Mouse (Mus musculus) left cerebral cortex, adult 11 months (tissue): ENCODE results near the gene Bhlhe41.

Source experiments
- DNase-seq: peaks from one replicate; pipeline ENCODE4 v3.0.0; 2022; ENCODE audit warnings: low spot score

The Bhlhe41 gene

DNA sequence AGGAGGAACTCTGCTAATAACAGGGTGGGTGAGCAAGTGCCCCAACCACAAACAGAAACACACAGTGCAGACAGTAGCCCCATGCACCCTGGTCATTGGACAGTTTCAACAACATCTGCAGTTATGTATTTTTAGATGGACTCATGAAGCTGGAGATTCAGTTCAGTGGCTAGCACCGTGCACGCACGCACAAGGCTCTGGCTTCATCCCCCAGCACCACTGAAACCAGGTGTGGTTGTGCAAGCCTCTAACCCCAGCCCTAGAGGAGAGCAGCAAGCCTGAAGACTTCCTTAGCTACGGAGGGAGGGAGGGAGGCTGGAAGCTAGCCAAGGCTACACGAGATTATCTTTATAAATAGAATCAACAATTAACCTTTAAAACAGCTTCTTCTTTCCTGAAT lies 19.7 kb downstream of the Bhlhe41 start:
- no peak for DNase-seq

DNA sequence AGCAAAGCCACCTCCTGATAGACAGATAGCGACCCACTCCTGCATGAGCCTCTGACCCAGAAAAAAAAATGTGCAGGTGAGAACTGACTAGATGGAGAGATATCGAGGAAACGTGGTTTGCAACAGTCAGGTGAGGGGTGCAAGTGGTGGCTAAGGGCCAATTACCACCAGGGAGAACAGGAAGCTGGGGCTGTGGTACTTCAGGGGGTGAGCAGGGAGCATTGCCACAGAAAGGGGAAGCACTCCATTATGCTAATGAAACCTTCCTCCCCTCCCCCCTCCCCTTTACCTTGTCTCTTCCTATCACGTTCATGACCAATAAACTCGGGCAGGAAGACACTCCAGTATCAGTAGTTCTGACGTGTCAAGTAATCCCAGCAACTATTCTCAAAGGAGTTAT lies 30.0 kb downstream of the Bhlhe41 start:
- no peak for DNase-seq

DNA sequence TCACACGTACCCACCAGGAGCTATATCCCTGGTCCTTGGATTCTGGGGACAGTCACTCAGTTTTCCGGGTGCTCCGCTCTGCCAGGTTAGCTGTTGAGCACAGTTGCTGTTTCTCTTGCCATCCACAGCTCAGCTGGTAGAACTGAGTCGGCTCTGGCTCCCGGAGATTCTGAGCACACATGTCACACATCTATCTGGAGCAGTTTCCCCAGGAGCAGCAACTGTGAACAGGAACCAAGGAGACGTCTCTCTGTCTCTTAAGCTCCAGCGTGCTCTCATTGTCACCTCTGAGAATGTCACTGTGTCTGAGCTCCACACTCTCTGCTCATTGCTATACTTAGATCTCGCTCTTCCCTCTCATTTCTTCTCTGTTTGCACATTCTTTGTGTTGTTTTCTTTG lies 32.4 kb downstream of the Bhlhe41 start:
- no peak for DNase-seq

DNA sequence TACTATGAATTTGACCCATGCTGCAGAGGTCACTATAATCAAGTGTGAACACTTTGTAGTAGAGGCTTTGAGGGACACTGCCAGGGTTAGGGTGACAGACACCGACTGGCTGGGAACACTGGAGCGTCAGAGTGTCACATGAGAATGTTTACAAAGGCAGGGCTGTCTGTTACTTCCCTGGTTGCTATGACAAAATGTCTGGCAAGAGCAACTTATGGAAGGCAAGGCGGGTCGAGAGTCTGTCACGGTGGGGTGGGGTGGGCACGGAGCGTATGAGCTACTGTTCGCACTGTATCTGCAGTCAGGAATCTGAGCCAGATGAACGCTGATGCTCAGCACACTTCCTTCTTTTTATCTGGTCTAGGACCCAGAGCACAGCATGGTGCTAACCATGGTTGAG lies 34.7 kb downstream of the Bhlhe41 start:
- no peak for DNase-seq

DNA sequence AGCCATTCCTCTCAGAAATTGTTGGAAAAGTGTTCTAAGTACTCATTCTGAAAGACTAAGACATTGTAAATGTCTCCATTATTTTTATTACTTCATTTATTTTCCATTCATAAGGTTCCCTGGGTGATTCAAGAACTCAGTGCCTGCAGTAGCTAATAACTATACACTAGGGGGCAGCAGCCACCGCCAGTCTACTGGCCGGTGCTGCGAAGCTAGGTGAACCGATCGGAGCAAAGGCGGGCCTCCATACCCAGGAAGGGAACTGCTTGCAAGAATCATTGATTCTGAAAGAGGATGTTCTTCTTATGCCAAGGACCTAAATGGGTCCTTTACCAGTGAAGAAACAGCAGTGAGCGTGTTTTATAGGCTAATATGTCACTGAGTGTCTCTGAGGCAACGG lies 35.2 kb downstream of the Bhlhe41 start:
- DNase-seq: peak; percentile 52

DNA sequence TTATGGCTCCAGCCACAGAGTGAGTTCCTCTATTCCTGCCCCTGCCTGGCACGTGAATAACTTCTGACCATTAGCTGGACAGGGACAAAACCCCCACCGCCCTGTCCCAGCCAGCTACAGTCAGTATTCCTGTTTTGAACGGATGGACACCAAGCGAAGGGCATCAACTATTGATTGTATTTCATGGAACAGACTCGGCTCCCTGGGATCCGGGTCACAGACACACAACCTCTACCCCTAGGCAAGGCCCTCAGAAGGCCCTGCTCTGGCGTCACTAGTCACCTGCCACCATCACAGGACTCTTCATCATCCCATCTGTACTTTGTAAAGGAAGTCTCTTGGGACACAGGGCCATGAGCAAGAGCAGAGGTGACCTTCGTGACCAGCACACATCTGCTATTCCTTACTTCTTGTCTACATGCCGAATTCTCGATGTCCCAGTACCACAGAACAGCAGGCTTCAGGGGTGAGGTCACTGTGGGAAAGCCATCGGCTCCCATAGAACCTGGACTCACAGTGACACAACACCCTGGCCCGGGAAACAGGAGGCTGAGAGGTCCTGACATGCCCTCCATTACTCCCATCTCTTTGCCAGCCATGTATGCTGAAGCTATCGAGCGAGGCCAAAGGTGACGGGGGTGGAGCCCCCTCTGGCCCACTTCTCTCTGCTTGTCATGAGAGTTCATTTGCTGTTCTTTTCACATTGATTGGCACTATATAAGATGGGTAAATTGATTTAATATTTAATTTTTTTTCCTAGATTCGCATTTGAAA lies 36.1 kb downstream of the Bhlhe41 start:
- DNase-seq: no peak

DNA sequence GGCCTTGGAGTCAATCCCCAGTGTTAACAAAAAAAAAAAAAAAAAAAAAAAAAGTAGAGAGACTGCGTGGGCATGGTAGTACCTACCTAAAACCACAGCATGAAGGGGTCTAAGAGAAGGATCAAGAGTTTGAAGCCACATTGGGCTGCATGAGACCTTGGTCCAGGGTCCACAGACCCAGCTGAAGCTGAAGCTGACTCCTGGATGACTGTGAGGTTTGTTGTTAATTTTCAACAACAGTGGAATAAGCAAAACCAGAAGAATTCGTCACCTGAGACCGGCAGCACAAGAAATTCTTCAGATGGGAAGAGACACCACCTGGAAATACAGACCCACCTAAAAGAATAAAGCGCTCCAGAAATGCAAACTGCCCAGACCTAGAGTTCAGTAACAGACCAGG lies 39.1 kb downstream of the Bhlhe41 start:
- DNase-seq: no peak

DNA sequence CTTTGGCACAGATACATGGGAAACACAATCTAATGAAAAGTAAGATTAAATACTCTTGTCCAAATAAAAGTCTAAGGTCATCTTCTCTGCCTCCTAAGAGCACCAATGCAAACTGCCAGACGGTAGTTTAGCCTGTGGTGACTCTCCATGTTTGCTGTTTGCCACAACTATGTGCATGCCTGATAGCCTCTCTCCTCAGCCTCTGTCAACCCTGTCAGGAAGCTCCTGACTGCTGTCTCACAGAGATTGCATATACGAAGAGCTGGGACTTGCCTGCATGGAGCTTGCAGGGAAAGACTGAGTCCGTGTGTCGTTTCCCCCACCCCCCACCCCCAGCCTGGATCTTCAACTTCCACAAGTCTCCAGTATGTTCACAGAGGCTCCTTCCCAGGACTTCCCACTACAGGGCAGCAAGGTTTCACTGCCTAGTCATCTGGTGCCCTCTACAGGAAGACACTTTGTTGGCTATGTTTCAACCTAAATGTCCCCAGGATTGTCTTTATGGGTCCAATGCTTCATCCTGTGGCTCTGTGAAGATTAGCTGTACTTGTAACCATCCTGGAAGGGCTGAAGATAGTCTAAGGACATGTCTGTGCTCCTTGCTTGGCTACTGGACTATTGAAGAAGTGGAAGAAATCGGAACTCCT lies 41.6 kb downstream of the Bhlhe41 start:
- no peak for DNase-seq

DNA sequence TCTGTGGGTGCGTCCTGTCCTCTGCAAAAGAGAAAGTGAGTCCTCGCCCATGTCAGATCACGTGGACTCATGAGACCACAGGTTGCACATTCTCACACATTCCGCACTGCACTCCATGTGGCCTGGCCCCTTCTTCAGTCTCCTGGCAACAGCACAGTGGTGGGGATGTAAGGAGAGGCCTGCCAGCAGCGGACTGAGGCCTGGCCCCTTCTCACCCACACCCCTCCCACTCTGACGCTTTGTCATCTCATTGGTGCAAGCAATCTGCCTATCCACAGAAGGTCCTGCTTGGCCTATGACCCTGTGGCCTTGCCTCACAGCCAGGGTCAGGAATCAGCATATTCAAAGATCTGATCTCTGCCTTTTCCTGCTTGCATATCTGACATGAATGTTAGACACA lies 42.3 kb downstream of the Bhlhe41 start:
- no peak for DNase-seq

DNA sequence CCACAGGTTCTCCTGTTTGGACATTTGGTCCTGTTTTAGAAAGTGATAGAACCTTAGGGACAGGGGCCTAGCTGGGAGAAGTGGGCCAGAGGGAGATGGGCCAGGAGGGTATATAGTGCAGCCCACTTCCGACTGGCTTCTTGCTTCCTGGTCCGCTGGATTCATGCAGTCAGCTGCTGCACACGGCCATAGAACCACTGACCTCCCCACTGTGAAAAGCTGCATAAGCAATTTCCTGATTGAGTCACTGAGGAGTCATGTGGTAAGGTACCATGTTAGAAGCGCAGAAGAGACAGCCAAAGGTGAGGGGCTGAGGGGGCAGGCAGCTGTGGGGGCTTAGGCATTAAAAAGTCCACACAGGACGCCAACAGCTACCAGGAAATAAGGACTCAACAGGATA lies 43.1 kb downstream of the Bhlhe41 start:
- DNase-seq: no peak

DNA sequence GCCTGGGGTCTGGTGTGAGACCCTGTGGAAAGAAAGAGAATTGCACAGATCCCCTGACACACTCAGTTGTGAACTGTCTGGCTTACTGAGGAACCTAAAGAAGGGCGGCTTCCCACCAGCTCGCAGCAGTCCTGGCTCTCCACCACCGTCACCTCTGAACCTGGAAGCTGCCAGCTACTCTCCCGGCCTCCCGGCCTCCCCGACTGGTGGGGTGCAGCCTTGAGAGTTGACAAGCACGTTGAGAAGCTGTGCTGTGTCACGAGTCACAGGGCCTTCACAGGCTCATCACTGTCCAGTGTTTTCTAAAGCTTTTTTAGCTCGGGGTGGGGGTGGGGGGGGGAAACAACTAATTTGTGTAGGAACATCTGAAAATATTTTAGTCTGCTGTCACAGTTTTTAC lies 46.2 kb downstream of the Bhlhe41 start:
- DNase-seq: no peak

DNA sequence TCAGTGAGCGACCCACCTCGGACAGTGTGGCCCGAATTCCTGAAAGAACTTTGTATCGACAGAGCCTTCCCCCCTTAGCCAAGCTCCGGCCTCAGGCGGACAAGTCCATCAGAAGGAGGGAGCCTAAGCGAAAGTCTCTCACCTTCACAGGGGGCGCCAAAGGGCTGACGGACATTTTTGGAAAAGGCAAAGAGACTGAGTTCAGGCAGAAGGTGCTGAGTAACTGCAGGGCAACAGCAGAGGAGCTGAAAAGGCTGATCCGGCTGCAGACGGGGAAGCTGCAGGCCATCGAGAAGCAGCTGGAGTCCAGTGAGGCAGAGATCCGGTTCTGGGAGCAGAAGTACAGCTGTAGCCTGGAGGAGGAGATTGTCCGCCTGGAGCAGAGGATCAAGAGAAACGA lies 50.2 kb downstream of the Bhlhe41 start:
- DNase-seq: no peak

DNA sequence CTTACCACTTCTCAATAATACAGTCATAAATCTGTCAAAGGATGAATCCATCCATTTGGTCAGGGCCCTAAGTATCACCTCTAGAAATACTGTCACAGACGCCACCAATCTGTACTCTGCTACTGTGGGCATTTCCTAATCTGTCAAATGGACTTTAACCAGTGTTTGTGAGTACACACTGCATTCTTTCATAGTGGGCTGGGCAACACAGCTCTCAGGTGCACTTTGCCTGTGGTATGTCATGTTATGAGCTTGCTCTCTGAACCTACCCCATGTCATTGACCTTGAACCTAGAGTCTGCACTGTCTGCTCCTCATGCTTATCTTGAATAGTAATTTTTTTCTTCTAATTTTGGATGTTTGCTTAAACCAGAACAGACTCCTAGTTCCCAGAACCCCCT lies 54.2 kb downstream of the Bhlhe41 start:
- no peak for DNase-seq

DNA sequence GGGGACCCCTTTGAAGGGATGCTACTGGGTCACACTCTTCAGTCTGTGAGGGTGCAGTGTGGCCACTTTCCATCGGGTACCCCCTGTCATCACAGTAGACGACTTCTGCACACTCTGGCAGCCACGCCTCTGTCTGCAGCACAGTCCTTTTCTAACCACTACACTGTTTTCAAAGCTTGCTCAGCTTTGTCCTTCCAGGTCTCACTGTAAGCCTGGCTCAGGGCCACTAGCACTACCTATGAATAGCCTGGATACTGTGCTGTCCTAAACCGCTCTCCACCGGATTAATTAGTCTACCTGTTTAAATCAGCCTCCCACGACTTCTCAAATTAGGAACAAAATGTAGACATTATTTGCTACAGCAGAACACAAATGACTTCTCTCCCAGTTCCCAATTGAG lies 55.3 kb downstream of the Bhlhe41 start:
- DNase-seq: no peak

DNA sequence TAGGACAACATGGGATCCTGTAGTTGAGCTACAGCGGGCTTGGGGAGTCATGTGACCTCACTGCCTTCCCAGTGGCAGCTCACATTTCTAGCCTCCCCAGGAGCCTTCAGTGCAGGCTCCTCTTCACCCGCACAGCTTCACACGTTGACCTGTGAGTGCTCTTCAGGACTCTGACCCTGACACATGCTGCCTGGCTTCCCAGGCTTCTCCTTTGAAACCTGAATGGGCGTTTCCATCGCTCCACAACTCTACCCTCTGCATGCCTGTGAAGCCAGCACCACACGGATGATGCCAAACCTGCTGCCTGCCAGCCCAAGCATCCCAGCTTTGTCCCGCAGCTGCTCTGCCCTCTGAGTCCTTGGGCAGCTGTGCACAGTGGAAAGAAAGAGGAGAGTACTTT lies 55.8 kb downstream of the Bhlhe41 start:
- no peak for DNase-seq
